Mouse (Mus musculus) kidney, adult 2 months (tissue): ENCODE results near the gene Cep85l. TPM values are rescaled to one million over a fixed set of nuclear protein-coding genes. Genes with fewer than 3 reads are reported as not detected.

ENCODE experiments used
- DNase-seq: peaks from one replicate; pipeline ENCODE4 v3.0.0; 2021
- H3K27ac ChIP-seq: fragments of 200-500 bp; 2 replicates; pipeline ENCODE4 v1.5.1; 2012; ENCODE audit warnings: low read depth, low read length, control low read depth, inconsistent platforms; ENCODE audit not compliant: insufficient read depth
- H3K27me3 ChIP-seq: fragments of 200-500 bp; replicated peaks from 2 replicates; pipeline ENCODE4 v1.6.1; 2012; ENCODE audit warnings: mild to moderate bottlenecking, moderate library complexity, low read length, inconsistent platforms; ENCODE audit not compliant: control insufficient read depth, insufficient read depth
- H3K36me3 ChIP-seq: fragments of 200-500 bp; 2 replicates; pipeline ENCODE4 v1.6.1; 2012; ENCODE audit warnings: mild to moderate bottlenecking, moderate library complexity, low read length, inconsistent platforms; ENCODE audit not compliant: control insufficient read depth, insufficient read depth
- H3K4me1 ChIP-seq: fragments of 200-500 bp; 2 replicates; pipeline ENCODE4 v1.6.1; 2011; ENCODE audit warnings: low read length; ENCODE audit not compliant: control insufficient read depth, insufficient read depth
- H3K4me3 ChIP-seq: fragments of 200-500 bp; 2 replicates; pipeline ENCODE4 v1.5.1; 2011; ENCODE audit warnings: mild to moderate bottlenecking, low read depth, low read length, control low read depth; ENCODE audit not compliant: insufficient read depth
- CTCF ChIP-seq: fragments of 200-500 bp; conservative IDR thresholded peaks from 2 replicates; pipeline ENCODE4 v1.5.1; 2011; ENCODE audit warnings: low read depth, mild to moderate bottlenecking, control low read depth, low read length, moderate library complexity, mixed read lengths; ENCODE audit not compliant: insufficient read depth, insufficient read length
- POLR2A ChIP-seq: fragments of 200-500 bp; IDR thresholded peaks from one replicate; pipeline ENCODE4 v1.6.1; 2011; ENCODE audit warnings: low read depth, low read length, control low read depth
- WGBS: fragments of 180-500 bp; shearing (Covaris S2); methylation state at CpG from one replicate; pipeline ENCODE4 v1.1.7; 2018; 5-methylcytosine and 5-hydroxymethylcytosine counted together
- polyA plus RNA-seq: library from polyadenylated mRNA; depleted of rRNA; stranded (reverse); fragments of >200 nt; gene quantifications from 2 replicates; pipeline ENCODE4 v1.2.3, GENCODE M21; 2012; rRNA removed

Gene Cep85l
- polyA plus RNA-seq, 1 experiment: 2.3 TPM

- Histone ChIP-seq H3K27ac (no peak overlapping the region), H3K4me1 (no peaks in the 10 kb centered on the region), H3K27me3 (no peaks in the 10 kb centered on the region), H3K36me3 (no peaks in the 10 kb centered on the region), H3K4me3 (no peak overlapping the region)
- DNase-seq: no peak
- TF ChIP-seq CTCF: no peak
- no peak for TF ChIP-seq POLR2A
These were observed 107.5 kb downstream of the Cep85l start for GRCm38 (mm10) chr10:53272228-53272627.

GRCm38 (mm10) chr10:53262021-53262420, 117.7 kb downstream of the Cep85l start:
- DNase-seq: no peak
- no peak overlapping the region for H3K4me3 ChIP-seq
- TF ChIP-seq CTCF (no peak), POLR2A (no peak)
- no peak overlapping the region for H3K27ac ChIP-seq
- H3K36me3 ChIP-seq: no peaks in the 10 kb centered on the region
- H3K4me1 ChIP-seq: no peaks in the 10 kb centered on the region
- H3K27me3 ChIP-seq: no peaks in the 10 kb centered on the region
- WGBS: 59% methylated on average over 1 of the region's 1 CpGs

- H3K4me1 ChIP-seq: no peaks in the 10 kb centered on the region
- TF ChIP-seq CTCF (no peak), POLR2A (no peak)
- H3K4me3 ChIP-seq: no peak overlapping the region
- no peak for DNase-seq
- WGBS: 56% methylated on average over 6 of the region's 6 CpGs
- H3K27me3 ChIP-seq: no peaks in the 10 kb centered on the region
- H3K36me3 ChIP-seq: no peaks in the 10 kb centered on the region
- no peak overlapping the region for H3K27ac ChIP-seq
These were observed 144.4 kb downstream of the Cep85l start for GRCm38 (mm10) chr10:53235381-53235780.

GRCm38 (mm10) chr10:53234683-53235082, 145.1 kb downstream of the Cep85l start:
- no peaks in the 10 kb centered on the region for H3K27me3 ChIP-seq
- no peak overlapping the region for H3K4me3 ChIP-seq
- no peak overlapping the region for H3K27ac ChIP-seq
- H3K4me1 ChIP-seq: no peaks in the 10 kb centered on the region
- TF ChIP-seq CTCF: no peak
- TF ChIP-seq POLR2A: no peak
- WGBS: 95% methylated on average over 2 of the region's 2 CpGs
- H3K36me3 ChIP-seq: no peaks in the 10 kb centered on the region
- no peak for DNase-seq

GRCm38 (mm10) chr10:53234086-53234613, 145.6 kb downstream of the Cep85l start:
- H3K27me3 ChIP-seq: no peaks in the 10 kb centered on the region
- DNase-seq: no peak
- 43% methylated on average over 2 of the region's 2 CpGs for WGBS

GRCm38 (mm10) chr10:53230809-53231208, 148.9 kb downstream of the Cep85l start:
- no peak overlapping the region for H3K4me3 ChIP-seq
- no peak overlapping the region for H3K27ac ChIP-seq
- no peaks in the 10 kb centered on the region for H3K4me1 ChIP-seq
- H3K27me3 ChIP-seq: no peaks in the 10 kb centered on the region
- H3K36me3 ChIP-seq: no peaks in the 10 kb centered on the region
- TF ChIP-seq POLR2A: no peak
- no peak for TF ChIP-seq CTCF
- DNase-seq: no peak

More at GRCm38 (mm10) chr10:53234086-53234613, 145.6 kb downstream of the Cep85l start:
- Histone ChIP-seq H3K27ac (no peak overlapping the region), H3K4me3 (no peak overlapping the region), H3K4me1 (no peaks in the 10 kb centered on the region), H3K36me3 (no peaks in the 10 kb centered on the region)
- no peak for TF ChIP-seq POLR2A
- no peak for TF ChIP-seq CTCF

GRCm38 (mm10) chr10:53229190-53229589, 150.6 kb downstream of the Cep85l start:
- TF ChIP-seq CTCF (no peak), POLR2A (no peak)
- DNase-seq: no peak
- no peaks in the 10 kb centered on the region for H3K36me3 ChIP-seq
- no peaks in the 10 kb centered on the region for H3K4me1 ChIP-seq
- WGBS: 78% methylated on average over 2 of the region's 2 CpGs
- H3K4me3 ChIP-seq: no peak overlapping the region
- H3K27ac ChIP-seq: no peak overlapping the region
- H3K27me3 ChIP-seq: no peaks in the 10 kb centered on the region

Other genes starting within 250 kb of the Cep85l start
- 5.5 and 10.8 TPM in 2 replicates for gene Pln, start 42.3 kb downstream of the Cep85l start, polyA plus RNA-seq
- gene Asf1a, start 216.8 kb upstream of the Cep85l start, polyA plus RNA-seq: 5.6 and 6.2 TPM in 2 replicates